Mouse (Mus musculus): ENCODE measurements around the gene Kif1c. TPM values are rescaled to one million over a fixed set of nuclear protein-coding genes. Genes with fewer than 3 reads are reported as not detected.

Kif1c gene
- total RNA-seq, 1 experiment from 2014 or later = 8.6 TPM

- ATAC-seq (replicated peaks; ENCODE audit: low read depth, poor library complexity, severe bottlenecking) = no peak
Observed at GRCm38 (mm10) chr11:70688372-70688771, 12.0 kb upstream of the Kif1c start.

GRCm38 (mm10) chr11:70689578-70689977 lies 10.8 kb upstream of the Kif1c start:
- no peak for ATAC-seq (replicated peaks; ENCODE audit: low read depth, poor library complexity, severe bottlenecking)

- no peak for ATAC-seq (replicated peaks; ENCODE audit: low read depth, poor library complexity, severe bottlenecking)
Observed at GRCm38 (mm10) chr11:70693504-70693903, 6.8 kb upstream of the Kif1c start.

GRCm38 (mm10) chr11:70697376-70697775 lies 3.0 kb upstream of the Kif1c start:
- ATAC-seq (replicated peaks; ENCODE audit: low read depth, poor library complexity, severe bottlenecking) = no peak

- ATAC-seq (replicated peaks; ENCODE audit: low read depth, poor library complexity, severe bottlenecking) = no peak
Observed at GRCm38 (mm10) chr11:70699051-70699450, 1.3 kb upstream of the Kif1c start.

- no peak; the same call in 1 of the 2 replicates for ATAC-seq (replicated peaks; ENCODE audit: low read depth, poor library complexity, severe bottlenecking)
Observed at GRCm38 (mm10) chr11:70700613-70701012, 265 bp downstream of the Kif1c start.

GRCm38 (mm10) chr11:70701221-70701955 lies 1.0 kb downstream of the Kif1c start:
- ATAC-seq (replicated peaks; ENCODE audit: low read depth, poor library complexity, severe bottlenecking) = no peak

- no peak for ATAC-seq (replicated peaks; ENCODE audit: low read depth, poor library complexity, severe bottlenecking)
Observed at GRCm38 (mm10) chr11:70701984-70702733, 1.8 kb downstream of the Kif1c start.

- no peak for ATAC-seq (replicated peaks; ENCODE audit: low read depth, poor library complexity, severe bottlenecking)
Observed at GRCm38 (mm10) chr11:70702781-70703180, 2.4 kb downstream of the Kif1c start.

GRCm38 (mm10) chr11:70706127-70706526 lies 5.8 kb downstream of the Kif1c start:
- ATAC-seq (replicated peaks; ENCODE audit: low read depth, poor library complexity, severe bottlenecking) = no peak

GRCm38 (mm10) chr11:70711026-70711425 lies 10.7 kb downstream of the Kif1c start:
- no peak for ATAC-seq (replicated peaks; ENCODE audit: low read depth, poor library complexity, severe bottlenecking)

- ATAC-seq (replicated peaks; ENCODE audit: low read depth, poor library complexity, severe bottlenecking) = no peak
Observed at GRCm38 (mm10) chr11:70713222-70713621, 12.9 kb downstream of the Kif1c start.

- ATAC-seq (replicated peaks; ENCODE audit: low read depth, poor library complexity, severe bottlenecking) = no peak
Observed at GRCm38 (mm10) chr11:70715832-70716231, 15.5 kb downstream of the Kif1c start.

GRCm38 (mm10) chr11:70718481-70718880 lies 18.1 kb downstream of the Kif1c start:
- no peak for ATAC-seq (replicated peaks; ENCODE audit: low read depth, poor library complexity, severe bottlenecking)

- peak; percentile 96 for ATAC-seq (replicated peaks; ENCODE audit: low read depth, poor library complexity, severe bottlenecking)
Observed at GRCm38 (mm10) chr11:70720567-70720966, 20.2 kb downstream of the Kif1c start.

GRCm38 (mm10) chr11:70721072-70721471 lies 20.7 kb downstream of the Kif1c start:
- ATAC-seq (replicated peaks; ENCODE audit: low read depth, poor library complexity, severe bottlenecking) = no peak

GRCm38 (mm10) chr11:70724706-70725105 lies 24.4 kb downstream of the Kif1c start:
- ATAC-seq (replicated peaks; ENCODE audit: low read depth, poor library complexity, severe bottlenecking) = no peak

GRCm38 (mm10) chr11:70726585-70726984 lies 26.2 kb downstream of the Kif1c start:
- ATAC-seq (replicated peaks; ENCODE audit: low read depth, poor library complexity, severe bottlenecking) = no peak

GRCm38 (mm10) chr11:70727385-70727784 lies 27.0 kb downstream of the Kif1c start:
- peak; percentile 66 for ATAC-seq (replicated peaks; ENCODE audit: low read depth, poor library complexity, severe bottlenecking)

GRCm38 (mm10) chr11:70730427-70731038 lies 30.2 kb downstream of the Kif1c start:
- ATAC-seq (replicated peaks; ENCODE audit: low read depth, poor library complexity, severe bottlenecking) = no peak

GRCm38 (mm10) chr11:70731178-70731577 lies 30.8 kb downstream of the Kif1c start:
- ATAC-seq (replicated peaks; ENCODE audit: low read depth, poor library complexity, severe bottlenecking) = no peak
